Mouse (Mus musculus) activated CD4-positive, CD25-positive, alpha-beta regulatory T cell, adult 4 months (primary cell): ENCODE data around the gene Zscan2. TPM values are rescaled to one million over a fixed set of nuclear protein-coding genes. Genes with fewer than 3 reads are reported as not detected.

ENCODE experiments used
- ATAC-seq: one replicate; pipeline ENCODE4 v1.8.0; 2017
- polyA plus RNA-seq, 2 experiments: library from polyadenylated mRNA; unstranded; fragments of 100-300 nt; shearing (Covaris generic); gene quantifications; one replicate each; pipeline ENCODE4 v1.2.1; 2017

Zscan2 gene
- polyA plus RNA-seq = 1 to 10 TPM; 3.0 to 3.3 TPM

- ATAC-seq = peak; percentile 75
Measured at GRCm38 (mm10) chr7:80860729-80861274, at the start of gene Zscan2. Zscan2 (plus strand) TSS chr7:80860920.

GRCm38 (mm10) chr7:80813397-80813796 lies 47.3 kb upstream of the Zscan2 start:
- no peak for ATAC-seq

- no peak for ATAC-seq
Measured at GRCm38 (mm10) chr7:80816641-80817040, 44.1 kb upstream of the Zscan2 start.

- peak; percentile 40 for ATAC-seq
Measured at GRCm38 (mm10) chr7:80820838-80821237, 39.9 kb upstream of the Zscan2 start.

GRCm38 (mm10) chr7:80823267-80823666 lies 37.5 kb upstream of the Zscan2 start:
- ATAC-seq = no peak

- no peak for ATAC-seq
Measured at GRCm38 (mm10) chr7:80823875-80824682, 36.6 kb upstream of the Zscan2 start.

GRCm38 (mm10) chr7:80825843-80826403 lies 34.8 kb upstream of the Zscan2 start, which contains the start of gene Iqgap1:
Iqgap1 (minus strand) TSS chr7:80825974.
- no peak for ATAC-seq

- ATAC-seq = peak; percentile 73
Measured at GRCm38 (mm10) chr7:80828146-80828860, 32.4 kb upstream of the Zscan2 start.

- no peak for ATAC-seq
Measured at GRCm38 (mm10) chr7:80830193-80830803, 30.4 kb upstream of the Zscan2 start.

- ATAC-seq = peak; percentile 82
Measured at GRCm38 (mm10) chr7:80832191-80832590, 28.5 kb upstream of the Zscan2 start.

- peak; percentile 34 for ATAC-seq
Measured at GRCm38 (mm10) chr7:80832996-80833650, 27.6 kb upstream of the Zscan2 start.

- no peak for ATAC-seq
Measured at GRCm38 (mm10) chr7:80833651-80834532, 26.8 kb upstream of the Zscan2 start.

GRCm38 (mm10) chr7:80835984-80836652 lies 24.6 kb upstream of the Zscan2 start:
- no peak for ATAC-seq

GRCm38 (mm10) chr7:80837736-80838135 lies 23.0 kb upstream of the Zscan2 start:
- no peak for ATAC-seq

- no peak for ATAC-seq
Measured at GRCm38 (mm10) chr7:80838247-80838646, 22.5 kb upstream of the Zscan2 start.

- no peak for ATAC-seq
Measured at GRCm38 (mm10) chr7:80839755-80840154, 21.0 kb upstream of the Zscan2 start.

GRCm38 (mm10) chr7:80840241-80840640 lies 20.5 kb upstream of the Zscan2 start:
- peak; percentile 87 for ATAC-seq

- ATAC-seq = no peak
Measured at GRCm38 (mm10) chr7:80840937-80841336, 19.8 kb upstream of the Zscan2 start.

GRCm38 (mm10) chr7:80842132-80842531 lies 18.6 kb upstream of the Zscan2 start:
- no peak for ATAC-seq

GRCm38 (mm10) chr7:80843176-80843575 lies 17.5 kb upstream of the Zscan2 start:
- no peak for ATAC-seq
